Mouse (Mus musculus) cortical plate, adult 2 months (tissue): Measurements from ENCODE around the gene Nanp.

Experiments
- CTCF ChIP-seq: fragments of 200-500 bp; IDR thresholded peaks from 2 replicates; pipeline ENCODE4 v1.5.1; 2011; ENCODE audit warnings: mild to moderate bottlenecking, control low read depth, low read length; ENCODE audit not compliant: insufficient read depth; ENCODE audit errors: extremely low read depth
- POLR2A ChIP-seq: fragments of 200-500 bp; IDR thresholded peaks from 2 replicates; pipeline ENCODE4 v1.6.1; 2011; ENCODE audit warnings: mild to moderate bottlenecking, low read length, control low read depth; ENCODE audit not compliant: insufficient read depth; ENCODE audit errors: extremely low read depth

GRCm38 (mm10) chr2:150981524-150981923 is 57.7 kb downstream of the Nanp start:
- TF ChIP-seq CTCF: no peak
- no peak for TF ChIP-seq POLR2A
